Mouse (Mus musculus): Measurements from ENCODE around the gene Clip1. TPM values are rescaled to one million over a fixed set of nuclear protein-coding genes. Genes with fewer than 3 reads are reported as not detected.

The Clip1 gene
- polyA plus RNA-seq, 1 experiment from 2014 or later = 51.7 TPM

DNA sequence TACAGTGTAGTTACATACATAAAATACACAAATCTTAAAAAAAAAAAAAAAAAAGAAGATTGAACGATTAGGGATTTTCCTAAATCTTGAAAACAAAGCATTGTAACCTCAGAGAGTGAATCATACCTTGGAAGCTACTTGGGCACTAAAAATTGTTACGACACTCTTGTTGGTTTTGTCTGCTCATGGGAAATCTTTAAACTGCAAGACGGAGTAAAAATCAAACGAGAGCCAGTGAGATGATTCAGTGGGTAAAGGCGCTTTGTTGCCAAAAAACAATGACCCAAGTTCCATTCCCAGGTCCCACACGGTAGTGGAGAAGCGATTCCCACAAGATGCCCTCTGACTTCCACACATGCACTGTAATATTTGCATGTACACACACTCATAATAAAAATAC, 11.8 kb upstream of the Clip1 start:
- no peak overlapping the region for H3K4me3 ChIP-seq (replicated peaks)
- H3K36me3 ChIP-seq = peaks cover 40% of the 10 kb centered on the region
- no peak overlapping the region for H3K9ac ChIP-seq (replicated peaks)
- no peak overlapping the region for H3K27ac ChIP-seq
- H3K27me3 ChIP-seq = no peaks in the 10 kb centered on the region
- H3K9me3 ChIP-seq = no peaks in the 10 kb centered on the region
- no peak for ATAC-seq (ENCODE audit: insufficient number of reproducible peaks, insufficient read depth, low FRiP score, low TSS enrichment, low read depth)
- 92% methylated on average over 7 of the region's 7 CpGs for WGBS
- no peaks in the 10 kb centered on the region for H3K4me1 ChIP-seq (replicated peaks)
- no peak overlapping the region for H3K4me2 ChIP-seq

DNA sequence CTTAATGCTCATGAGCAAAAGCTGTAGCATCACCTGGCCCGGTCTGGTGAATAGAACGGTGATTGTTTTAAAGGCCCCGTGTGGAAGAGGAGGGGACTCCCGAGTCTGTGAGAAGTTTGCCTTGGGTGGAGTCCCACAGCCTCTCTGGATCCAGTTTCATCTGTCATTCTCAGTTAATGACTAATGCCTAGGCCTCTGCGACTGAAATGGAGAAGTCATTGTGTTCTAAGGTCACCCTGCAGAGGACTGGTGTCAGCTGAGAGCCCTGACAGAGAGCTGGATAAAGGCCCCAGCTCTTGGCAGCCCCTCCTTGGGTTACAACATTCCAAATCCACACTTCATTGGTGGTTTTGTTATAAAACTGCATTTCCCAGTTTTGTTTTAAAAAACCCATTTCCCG, 10.1 kb upstream of the Clip1 start:
- no peak for ATAC-seq (ENCODE audit: insufficient number of reproducible peaks, insufficient read depth, low FRiP score, low TSS enrichment, low read depth)
- WGBS = 66% methylated on average over 6 of the region's 6 CpGs
- Histone ChIP-seq H3K4me2 (no peak overlapping the region), H3K27ac (no peak overlapping the region), H3K27me3 (no peaks in the 10 kb centered on the region), H3K36me3 (peaks cover 23% of the 10 kb centered on the region), H3K9ac (replicated peaks) (no peak overlapping the region), H3K4me3 (replicated peaks) (no peak overlapping the region), H3K9me3 (no peaks in the 10 kb centered on the region), H3K4me1 (replicated peaks) (no peaks in the 10 kb centered on the region)

DNA sequence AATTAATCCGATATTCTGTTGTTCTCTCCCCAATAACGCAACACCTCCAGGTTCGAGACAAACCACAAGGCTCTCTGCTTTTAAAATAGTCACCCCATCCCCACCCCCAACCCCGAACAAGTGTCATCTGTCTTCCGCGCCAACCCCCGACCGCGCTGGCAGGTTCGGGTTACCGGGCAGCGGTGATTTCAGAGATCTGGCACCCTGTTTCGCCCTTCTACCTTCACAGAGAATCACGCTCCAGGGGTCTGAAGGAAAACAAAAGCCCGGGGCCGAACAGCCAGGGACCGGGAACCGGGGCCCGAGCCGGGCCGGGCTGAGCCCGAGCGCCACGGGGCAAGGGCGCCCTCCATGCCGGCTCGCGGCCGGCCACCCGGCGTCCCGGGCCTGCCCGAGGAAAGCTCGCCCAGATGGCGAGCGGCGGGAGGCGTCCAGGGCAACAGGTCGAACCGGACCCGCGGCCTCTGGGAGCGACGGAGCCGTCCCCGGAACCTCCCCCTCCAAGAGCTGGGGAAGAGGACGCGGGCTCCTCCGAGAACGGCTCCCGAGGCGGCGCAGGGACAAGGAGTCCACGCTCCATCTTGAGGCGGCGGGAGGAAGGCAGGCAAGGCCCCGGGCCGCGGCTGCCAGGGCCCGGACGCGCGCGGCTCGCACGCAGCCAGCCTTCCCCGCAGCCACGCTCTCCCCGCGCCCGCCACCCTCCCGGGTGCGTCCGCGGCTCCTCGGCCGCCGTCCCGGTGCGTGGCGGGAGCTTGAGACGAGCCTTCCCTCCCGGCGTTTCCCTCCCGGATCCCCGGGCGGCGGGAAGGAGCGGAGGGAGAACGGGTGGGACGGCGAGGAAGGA, 819 bp downstream of the Clip1 start:
- WGBS = under 1% methylated on average over 79 of the region's 92 CpGs

DNA sequence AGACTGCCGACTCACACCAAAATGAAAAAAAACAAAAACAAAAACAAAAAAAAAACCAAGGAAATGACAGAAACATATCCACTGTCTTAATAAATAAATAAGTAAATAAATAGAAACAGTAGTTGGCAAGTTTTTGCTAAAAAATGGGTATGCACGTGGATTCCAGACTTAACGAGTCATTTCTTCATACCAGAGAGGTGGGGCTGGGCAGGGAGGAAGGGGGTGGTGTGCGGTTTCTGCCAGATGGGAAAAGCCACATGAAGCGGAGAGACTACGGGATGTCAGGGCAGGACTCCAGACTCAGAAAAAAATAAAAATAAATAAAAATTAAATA, 1.4 kb downstream of the Clip1 start:
- H3K36me3 ChIP-seq = no peaks in the 10 kb centered on the region
- H3K9ac ChIP-seq (replicated peaks) = peak overlapping the region; percentile 99; the same call in 1 of the 2 replicates
- H3K9me3 ChIP-seq = no peaks in the 10 kb centered on the region
- no peak for ATAC-seq (ENCODE audit: insufficient number of reproducible peaks, insufficient read depth, low FRiP score, low TSS enrichment, low read depth)
- peak overlapping the region; percentile 96 for H3K4me3 ChIP-seq (replicated peaks)
- 5% methylated on average over 6 of the region's 6 CpGs for WGBS
- peak overlapping the region; percentile 69 for H3K4me2 ChIP-seq
- no peak overlapping the region; the same call in 1 of the 2 replicates for H3K27ac ChIP-seq
- peaks cover 31% of the 10 kb centered on the region for H3K4me1 ChIP-seq (replicated peaks)
- no peaks in the 10 kb centered on the region for H3K27me3 ChIP-seq

More for the DNA sequence above, 819 bp downstream of the Clip1 start:
- peak overlapping the region; percentile 97 for H3K27ac ChIP-seq
- peak overlapping the region; percentile 99 for H3K9ac ChIP-seq (replicated peaks)
- H3K27me3 ChIP-seq = no peaks in the 10 kb centered on the region
- ATAC-seq (ENCODE audit: insufficient number of reproducible peaks, insufficient read depth, low FRiP score, low TSS enrichment, low read depth) = peak; percentile 30; the same call in 1 of the 2 replicates
- no peaks in the 10 kb centered on the region for H3K36me3 ChIP-seq
- H3K4me2 ChIP-seq = peak overlapping the region; percentile 69
- H3K9me3 ChIP-seq = no peaks in the 10 kb centered on the region
- peak overlapping the region; percentile 96 for H3K4me3 ChIP-seq (replicated peaks)
- H3K4me1 ChIP-seq (replicated peaks) = peaks cover 31% of the 10 kb centered on the region

DNA sequence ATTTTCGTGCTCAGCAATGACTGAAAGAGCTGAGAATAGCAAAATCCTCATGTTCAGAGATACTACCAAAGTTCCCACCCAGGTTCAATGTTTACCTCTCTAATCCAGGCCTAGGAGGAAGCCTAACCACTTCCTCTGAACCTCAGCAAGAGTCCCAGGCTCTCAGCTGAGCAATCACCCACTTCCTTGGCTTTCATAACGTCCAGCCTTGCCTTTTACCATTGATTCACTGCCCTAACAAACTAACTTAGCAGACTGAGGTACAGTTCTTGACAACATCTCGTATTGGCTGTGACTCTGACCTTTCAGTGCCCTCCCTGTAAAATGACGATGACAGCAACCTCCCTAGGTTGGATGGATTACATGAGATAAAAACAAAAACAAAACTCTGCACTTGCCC, 2.0 kb downstream of the Clip1 start:
- no peak for ATAC-seq (ENCODE audit: insufficient number of reproducible peaks, insufficient read depth, low FRiP score, low TSS enrichment, low read depth)
- Histone ChIP-seq H3K4me2 (peak overlapping the region; percentile 69), H3K27me3 (no peaks in the 10 kb centered on the region), H3K36me3 (peaks cover 1% of the 10 kb centered on the region; the same call in 1 of the 2 replicates), H3K27ac (no peak overlapping the region), H3K4me1 (replicated peaks) (peaks cover 31% of the 10 kb centered on the region), H3K4me3 (replicated peaks) (peak overlapping the region; percentile 96), H3K9me3 (no peaks in the 10 kb centered on the region), H3K9ac (replicated peaks) (0 out of 2 replicates have a peak overlapping the region, but pooled peaks have one; percentile 99)
- WGBS = 30% methylated on average over 4 of the region's 4 CpGs

DNA sequence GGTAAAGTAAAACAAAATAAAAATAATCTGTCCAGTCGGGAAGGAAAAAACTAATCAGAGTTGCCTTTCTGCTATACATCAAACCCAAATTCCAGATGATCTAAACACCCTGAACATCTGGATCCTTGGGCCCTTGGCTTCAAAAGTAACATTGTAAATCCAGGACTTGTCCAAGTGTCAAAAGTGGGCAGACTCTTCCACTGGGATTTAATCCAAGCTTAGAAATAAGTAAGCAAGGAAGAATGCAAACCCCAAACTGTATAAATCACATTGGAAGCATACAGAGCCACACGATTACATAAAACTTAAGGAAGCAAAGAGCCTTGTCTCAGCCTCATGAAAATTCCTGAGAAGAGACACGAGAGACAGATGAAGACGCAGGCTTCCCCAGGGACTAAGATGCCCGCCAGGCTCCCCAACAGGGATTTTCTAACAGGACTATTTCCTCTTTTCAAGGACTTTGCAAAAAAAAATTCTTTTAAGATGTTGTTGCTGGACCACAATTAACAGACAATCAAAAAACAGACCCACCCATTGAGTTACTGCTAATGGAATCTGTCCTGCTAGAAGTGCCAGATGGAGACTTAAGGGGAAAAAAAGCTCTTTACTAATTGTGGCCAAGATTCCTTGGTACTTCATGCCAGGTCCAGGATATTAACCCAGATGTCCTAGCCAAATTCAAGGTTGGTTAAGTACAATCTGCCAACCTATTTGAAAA, 4.7 kb downstream of the Clip1 start:
- H3K9ac ChIP-seq (replicated peaks) = no peak overlapping the region
- no peaks in the 10 kb centered on the region for H3K27me3 ChIP-seq
- ATAC-seq (ENCODE audit: insufficient number of reproducible peaks, insufficient read depth, low FRiP score, low TSS enrichment, low read depth) = no peak
- WGBS = 39% methylated on average over 5 of the region's 5 CpGs
- H3K4me1 ChIP-seq (replicated peaks) = peaks cover 26% of the 10 kb centered on the region
- H3K9me3 ChIP-seq = no peaks in the 10 kb centered on the region
- H3K4me3 ChIP-seq (replicated peaks) = no peak overlapping the region
- no peak overlapping the region for H3K4me2 ChIP-seq
- H3K36me3 ChIP-seq = peaks cover 2% of the 10 kb centered on the region; the same call in 1 of the 2 replicates
- H3K27ac ChIP-seq = no peak overlapping the region

DNA sequence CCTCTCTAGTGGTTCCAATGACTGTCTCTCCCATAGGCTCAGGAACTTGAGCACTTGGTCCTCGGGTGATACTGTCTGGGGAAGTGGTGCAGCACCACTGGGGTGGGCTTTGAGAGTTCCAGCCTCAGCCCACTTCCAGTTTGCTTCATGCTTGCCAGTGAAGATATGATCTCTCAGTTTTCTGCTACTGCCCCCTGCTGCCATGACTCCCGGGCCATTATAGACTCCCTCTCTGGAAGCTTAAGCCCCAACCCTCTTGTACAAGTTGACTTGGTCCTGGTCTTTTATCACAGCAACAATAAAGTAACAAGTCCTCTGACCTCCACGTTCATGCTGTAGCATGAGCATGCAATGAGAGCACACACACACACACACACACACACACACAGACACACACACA, 5.3 kb downstream of the Clip1 start:
- H3K27me3 ChIP-seq = no peaks in the 10 kb centered on the region
- H3K36me3 ChIP-seq = peaks cover 2% of the 10 kb centered on the region; the same call in 1 of the 2 replicates
- H3K4me2 ChIP-seq = no peak overlapping the region
- H3K4me3 ChIP-seq (replicated peaks) = no peak overlapping the region
- 75% methylated on average over 3 of the region's 3 CpGs for WGBS
- no peak overlapping the region for H3K9ac ChIP-seq (replicated peaks)
- H3K9me3 ChIP-seq = no peaks in the 10 kb centered on the region
- no peak for ATAC-seq (ENCODE audit: insufficient number of reproducible peaks, insufficient read depth, low FRiP score, low TSS enrichment, low read depth)
- peaks cover 25% of the 10 kb centered on the region for H3K4me1 ChIP-seq (replicated peaks)
- no peak overlapping the region for H3K27ac ChIP-seq

DNA sequence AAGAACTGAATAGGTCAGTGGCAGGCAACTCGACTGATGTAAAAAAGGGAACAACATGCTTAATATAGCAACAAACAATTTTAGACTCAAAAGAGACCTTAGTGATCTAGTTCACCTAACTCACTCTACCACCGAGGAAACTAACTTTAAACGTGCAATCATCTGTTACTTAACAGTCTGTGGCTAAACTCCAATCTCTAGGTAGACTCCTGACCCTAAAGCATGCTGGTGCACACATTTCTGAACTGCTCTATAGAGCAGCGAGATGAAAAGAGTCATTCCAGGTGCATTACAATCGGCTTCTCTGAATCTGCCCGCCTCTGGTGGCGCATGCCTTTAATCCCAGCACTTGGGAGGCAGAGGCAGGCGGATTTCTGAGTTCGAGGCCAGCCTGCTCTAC, 8.7 kb downstream of the Clip1 start:
- H3K9ac ChIP-seq (replicated peaks) = no peak overlapping the region
- no peaks in the 10 kb centered on the region for H3K27me3 ChIP-seq
- H3K9me3 ChIP-seq = no peaks in the 10 kb centered on the region
- no peak overlapping the region for H3K27ac ChIP-seq
- ATAC-seq (ENCODE audit: insufficient number of reproducible peaks, insufficient read depth, low FRiP score, low TSS enrichment, low read depth) = no peak
- 87% methylated on average over 9 of the region's 9 CpGs for WGBS
- no peak overlapping the region for H3K4me3 ChIP-seq (replicated peaks)
- H3K4me1 ChIP-seq (replicated peaks) = peaks cover 22% of the 10 kb centered on the region
- peaks cover 2% of the 10 kb centered on the region; the same call in 1 of the 2 replicates for H3K36me3 ChIP-seq
- no peak overlapping the region for H3K4me2 ChIP-seq

DNA sequence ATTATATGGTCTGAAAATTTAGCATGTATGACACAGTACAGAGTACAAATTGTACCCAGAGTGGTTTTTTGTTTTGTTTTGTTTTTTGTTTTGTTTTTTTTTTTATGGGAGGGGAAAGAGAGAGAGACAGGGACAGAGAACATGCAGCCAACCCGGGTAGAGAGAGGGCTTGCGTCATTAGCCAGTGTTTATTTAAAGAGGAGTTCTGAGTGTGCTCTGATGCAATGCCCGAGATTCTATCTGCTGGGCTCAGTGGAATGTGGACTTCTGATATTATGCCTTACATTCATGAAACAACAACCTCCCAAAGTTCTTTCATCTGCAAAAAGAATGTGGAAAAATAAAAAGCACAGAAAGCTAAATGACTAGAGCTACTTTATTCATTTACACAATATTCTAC, 9.2 kb downstream of the Clip1 start:
- Histone ChIP-seq H3K9ac (replicated peaks) (no peak overlapping the region), H3K36me3 (peaks cover 2% of the 10 kb centered on the region; the same call in 1 of the 2 replicates), H3K27ac (no peak overlapping the region), H3K27me3 (no peaks in the 10 kb centered on the region), H3K4me2 (no peak overlapping the region), H3K4me3 (replicated peaks) (no peak overlapping the region), H3K4me1 (replicated peaks) (peaks cover 22% of the 10 kb centered on the region), H3K9me3 (no peaks in the 10 kb centered on the region)
- WGBS = 40% methylated on average over 3 of the region's 3 CpGs
- no peak for ATAC-seq (ENCODE audit: insufficient number of reproducible peaks, insufficient read depth, low FRiP score, low TSS enrichment, low read depth)

DNA sequence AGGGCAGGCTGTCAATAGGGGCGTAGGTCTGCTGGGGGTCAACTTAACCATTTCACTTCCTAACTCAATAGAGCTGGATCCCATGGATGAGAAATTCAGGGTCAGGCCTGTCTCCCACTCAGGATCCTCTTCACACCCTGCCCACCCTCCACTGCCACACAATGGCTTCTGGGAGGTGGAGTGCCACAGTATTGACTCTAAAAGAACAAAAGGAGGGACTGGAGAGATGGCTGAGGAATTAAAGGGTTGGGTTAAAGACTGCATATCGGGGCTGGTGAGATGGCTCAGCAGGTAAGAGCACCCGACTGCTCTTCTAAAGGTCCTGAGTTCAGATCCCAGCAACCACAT, 13.0 kb downstream of the Clip1 start:
- 71% methylated on average over 3 of the region's 3 CpGs for WGBS

DNA sequence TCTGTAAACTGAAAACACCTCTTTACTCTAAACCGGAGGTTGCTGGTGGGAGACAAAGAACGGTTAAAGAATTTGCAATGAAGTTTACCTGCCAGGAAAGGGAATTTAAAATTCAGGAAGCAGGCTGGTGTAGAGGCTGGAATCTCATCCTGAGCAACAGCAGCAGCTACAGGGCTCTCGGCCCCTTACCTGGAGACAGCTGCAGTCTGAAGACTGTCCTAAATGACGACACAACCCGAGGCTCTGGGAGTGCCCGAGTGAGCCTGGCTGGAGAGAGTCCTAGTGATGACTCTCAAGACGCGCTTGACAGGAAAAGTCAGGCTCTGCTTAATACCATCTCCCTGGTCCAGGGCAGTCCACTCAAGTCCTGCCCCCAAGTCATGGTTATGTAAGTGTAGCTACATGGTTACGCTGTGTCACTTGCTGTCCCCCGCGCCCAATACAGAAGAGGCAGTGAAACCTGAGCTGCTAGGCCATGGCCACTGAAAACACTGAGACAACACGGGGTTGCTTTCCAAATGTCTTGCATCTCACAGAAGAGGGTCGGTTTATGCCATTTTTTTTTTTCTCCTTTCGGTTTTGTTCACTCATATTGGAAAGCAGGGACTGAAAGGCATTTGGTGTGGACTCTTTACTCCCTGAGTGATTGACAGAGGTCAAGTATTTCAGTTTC, 13.5 kb downstream of the Clip1 start:
- H3K27ac ChIP-seq = peak overlapping the region; percentile 80

More for the DNA sequence above, 13.0 kb downstream of the Clip1 start:
- H3K9ac ChIP-seq (replicated peaks) = no peak overlapping the region
- no peaks in the 10 kb centered on the region for H3K36me3 ChIP-seq
- H3K4me3 ChIP-seq (replicated peaks) = no peak overlapping the region
- no peaks in the 10 kb centered on the region for H3K27me3 ChIP-seq
- H3K9me3 ChIP-seq = no peaks in the 10 kb centered on the region
- no peak overlapping the region for H3K4me2 ChIP-seq
- peaks cover 18% of the 10 kb centered on the region for H3K4me1 ChIP-seq (replicated peaks)
- ATAC-seq (ENCODE audit: insufficient number of reproducible peaks, insufficient read depth, low FRiP score, low TSS enrichment, low read depth) = no peak
- H3K27ac ChIP-seq = no peak overlapping the region

More for the DNA sequence above, 13.5 kb downstream of the Clip1 start:
- peaks cover 18% of the 10 kb centered on the region for H3K4me1 ChIP-seq (replicated peaks)
- no peak overlapping the region for H3K4me3 ChIP-seq (replicated peaks)
- H3K9ac ChIP-seq (replicated peaks) = peak overlapping the region; percentile 27; the same call in 1 of the 2 replicates
- 23% methylated on average over 14 of the region's 14 CpGs for WGBS
- H3K36me3 ChIP-seq = no peaks in the 10 kb centered on the region
- H3K27me3 ChIP-seq = no peaks in the 10 kb centered on the region
- no peaks in the 10 kb centered on the region for H3K9me3 ChIP-seq
- no peak for ATAC-seq (ENCODE audit: insufficient number of reproducible peaks, insufficient read depth, low FRiP score, low TSS enrichment, low read depth)
- no peak overlapping the region for H3K4me2 ChIP-seq
